Mouse (Mus musculus) embryonic facial prominence, embryonic 10.5 days (tissue): ENCODE measurements around the gene Cfap298. TPM values are rescaled to one million over a fixed set of nuclear protein-coding genes. Genes with fewer than 3 reads are reported as not detected.

ENCODE experiments used
- DNase-seq: peaks from one replicate; pipeline ENCODE4 v3.0.0-alpha.2; 2017; ENCODE audit warnings: low spot score
- H3K27ac ChIP-seq: fragments of 300-500 bp; sonication (generic); replicated peaks from 2 replicates; pipeline ENCODE4 v1.5.1; 2016; ENCODE audit warnings: mild to moderate bottlenecking
- H3K27me3 ChIP-seq: fragments of 300-500 bp; sonication (generic); replicated peaks from 2 replicates; pipeline ENCODE4 v1.6.1; 2016; ENCODE audit warnings: low read depth, mild to moderate bottlenecking; ENCODE audit not compliant: poor library complexity, severe bottlenecking
- H3K36me3 ChIP-seq: fragments of 300-500 bp; sonication (generic); replicated peaks from 2 replicates; pipeline ENCODE4 v1.6.1; 2016; ENCODE audit warnings: mild to moderate bottlenecking, moderate library complexity
- H3K4me1 ChIP-seq: fragments of 300-500 bp; sonication (generic); 2 replicates; pipeline ENCODE4 v1.6.1; 2016
- H3K4me3 ChIP-seq: fragments of 300-500 bp; sonication (generic); 2 replicates; pipeline ENCODE4 v1.5.1; 2016; ENCODE audit warnings: mild to moderate bottlenecking, moderate library complexity
- H3K9me3 ChIP-seq: fragments of 300-500 bp; sonication (generic); 2 replicates; pipeline ENCODE4 v1.6.1; 2016; ENCODE audit warnings: mild to moderate bottlenecking
- WGBS: fragments of 180-500 bp; shearing (Covaris S2); methylation state at CpG from one replicate; pipeline ENCODE4 v1.1.7; 2016; 5-methylcytosine and 5-hydroxymethylcytosine counted together
- polyA plus RNA-seq: library from polyadenylated mRNA; unstranded; fragments of >200 nt; fragmentation: Nextera tagmentation; extraction: Ambion mirVana; gene quantifications from 2 replicates; pipeline ENCODE4 v1.2.1, GENCODE M21; 2016

Gene Cfap298
- polyA plus RNA-seq, 1 experiment from 2014 or later = 50.1 TPM

DNA sequence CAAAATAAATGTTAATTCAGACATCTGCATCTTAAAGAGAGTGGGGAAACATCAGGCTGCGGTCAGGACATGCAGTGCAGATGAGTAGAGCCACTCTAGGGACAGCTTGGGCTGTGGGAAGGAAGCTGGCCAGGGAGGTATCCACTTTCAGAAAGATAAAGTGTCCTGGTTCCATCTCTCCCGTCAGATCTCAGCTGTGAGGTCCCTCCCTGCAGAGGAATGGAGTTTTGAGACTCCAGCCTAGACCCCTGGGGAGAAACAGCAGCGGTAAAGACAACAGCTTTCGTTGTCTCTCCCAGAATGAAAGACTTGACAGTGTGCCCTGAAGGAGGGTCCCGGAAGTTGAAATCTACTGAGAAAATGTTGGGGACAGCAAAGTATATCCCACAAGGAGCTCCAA lies 31.6 kb downstream of the Cfap298 start:
- WGBS = 25% methylated on average over 5 of the region's 5 CpGs
- H3K9me3 ChIP-seq = no peaks in the 10 kb centered on the region

DNA sequence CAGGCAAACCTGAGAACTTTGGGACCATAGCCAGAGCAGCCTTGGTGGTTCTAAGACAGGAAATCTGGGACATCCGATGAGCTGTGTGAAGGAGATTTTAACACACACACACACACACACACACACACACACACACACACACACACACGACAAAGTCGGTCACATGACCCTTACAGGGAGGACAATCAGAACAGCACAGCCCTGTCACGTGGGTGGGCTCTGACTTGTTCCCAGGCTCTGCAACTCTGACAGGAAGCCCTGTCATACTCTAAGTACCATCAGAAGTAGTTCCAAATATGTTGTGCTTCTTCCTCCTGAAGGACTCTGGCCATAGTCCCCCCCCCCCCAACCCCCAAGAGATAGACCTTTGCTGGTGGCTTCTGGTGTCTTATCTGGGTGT lies 33.5 kb downstream of the Cfap298 start:
- DNase-seq = no peak
- 74% methylated on average over 4 of the region's 4 CpGs for WGBS
- no peak overlapping the region for H3K27ac ChIP-seq
- no peaks in the 10 kb centered on the region for H3K36me3 ChIP-seq
- H3K4me1 ChIP-seq = peaks cover 16% of the 10 kb centered on the region; the same call in 1 of the 2 replicates
- H3K27me3 ChIP-seq = no peaks in the 10 kb centered on the region
- no peak overlapping the region for H3K4me3 ChIP-seq
- H3K9me3 ChIP-seq = no peaks in the 10 kb centered on the region

More for the DNA sequence above, 31.6 kb downstream of the Cfap298 start:
- Histone ChIP-seq H3K27ac (no peak overlapping the region), H3K27me3 (no peaks in the 10 kb centered on the region), H3K4me1 (peaks cover 19% of the 10 kb centered on the region; the same call in 1 of the 2 replicates), H3K4me3 (no peak overlapping the region), H3K36me3 (no peaks in the 10 kb centered on the region)
- no peak for DNase-seq

DNA sequence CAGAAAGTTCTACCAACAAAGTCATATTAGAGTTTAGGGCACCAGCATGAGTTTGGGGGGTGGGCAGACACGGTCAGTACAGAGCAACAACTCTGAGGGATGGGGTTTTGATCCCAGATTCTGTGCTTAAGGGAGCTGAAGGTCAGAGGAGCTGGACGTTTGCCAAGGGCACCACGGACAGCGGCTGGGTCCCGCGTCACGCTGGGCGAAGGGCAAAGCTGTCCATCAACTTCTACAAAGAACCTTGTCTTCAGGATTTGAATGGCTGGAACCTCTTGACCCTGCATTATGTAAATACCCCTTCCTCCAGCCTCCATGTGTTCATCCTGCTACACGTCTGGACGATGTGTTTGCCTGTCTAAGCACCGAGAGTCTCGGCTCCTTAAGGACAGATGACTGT lies 35.4 kb downstream of the Cfap298 start:
- no peak overlapping the region for H3K27ac ChIP-seq
- H3K9me3 ChIP-seq = no peaks in the 10 kb centered on the region
- DNase-seq = peak; percentile 38
- no peaks in the 10 kb centered on the region for H3K27me3 ChIP-seq
- 58% methylated on average over 12 of the region's 12 CpGs for WGBS
- H3K4me1 ChIP-seq = peaks cover 16% of the 10 kb centered on the region; the same call in 1 of the 2 replicates
- no peaks in the 10 kb centered on the region for H3K36me3 ChIP-seq
- H3K4me3 ChIP-seq = no peak overlapping the region

DNA sequence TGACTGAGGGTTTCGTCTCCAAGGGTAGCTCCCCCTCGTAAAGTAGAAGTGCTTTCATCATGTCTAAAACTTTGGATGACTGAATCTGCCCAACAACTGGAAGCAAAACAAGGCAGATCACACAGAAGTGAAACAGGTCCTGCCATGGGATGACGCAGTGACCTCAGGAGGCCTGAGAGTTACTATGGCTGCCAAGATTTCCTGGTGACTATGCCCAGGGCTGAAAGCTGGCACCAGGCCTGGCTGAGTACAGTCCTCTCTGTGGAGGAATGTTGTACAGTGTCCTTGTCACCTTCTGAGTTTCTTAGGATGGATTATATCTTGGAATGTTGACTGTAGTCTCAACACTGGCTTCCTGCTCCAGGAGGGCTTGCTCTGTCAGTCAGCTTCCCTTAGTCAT lies 37.3 kb downstream of the Cfap298 start:
- no peak for DNase-seq
- Histone ChIP-seq H3K4me3 (no peak overlapping the region), H3K27ac (no peak overlapping the region), H3K9me3 (no peaks in the 10 kb centered on the region), H3K27me3 (no peaks in the 10 kb centered on the region), H3K4me1 (0 out of 2 replicates have a peak, but pooled peaks cover 8% of the 10 kb centered on the region), H3K36me3 (no peaks in the 10 kb centered on the region)
- WGBS = 90% methylated on average over 3 of the region's 3 CpGs

DNA sequence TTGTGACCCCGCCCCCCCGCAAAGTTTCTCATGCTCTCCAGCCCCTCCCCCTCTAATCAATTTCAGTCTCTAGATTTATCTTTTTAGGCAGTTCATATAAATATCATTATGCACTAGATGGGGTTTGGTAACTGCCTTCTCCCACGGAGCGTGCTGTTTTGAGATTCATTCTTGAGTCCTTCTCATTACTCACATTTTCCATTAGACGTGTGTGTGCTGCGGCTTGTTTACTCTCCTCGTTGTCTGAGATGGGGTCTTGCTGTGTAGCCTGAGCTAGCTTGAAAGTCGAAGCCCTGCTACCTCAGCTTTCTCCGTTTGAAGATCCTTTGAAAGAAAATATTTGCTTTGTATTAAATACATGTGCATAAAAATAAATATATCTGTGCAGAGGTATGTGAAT lies 41.1 kb downstream of the Cfap298 start:
- H3K27me3 ChIP-seq = no peaks in the 10 kb centered on the region
- H3K4me3 ChIP-seq = no peak overlapping the region
- 0 out of 2 replicates have a peak, but pooled peaks cover 6% of the 10 kb centered on the region for H3K4me1 ChIP-seq
- DNase-seq = no peak
- WGBS = 78% methylated on average over 9 of the region's 9 CpGs
- no peak overlapping the region for H3K27ac ChIP-seq
- no peaks in the 10 kb centered on the region for H3K36me3 ChIP-seq
- H3K9me3 ChIP-seq = no peaks in the 10 kb centered on the region

DNA sequence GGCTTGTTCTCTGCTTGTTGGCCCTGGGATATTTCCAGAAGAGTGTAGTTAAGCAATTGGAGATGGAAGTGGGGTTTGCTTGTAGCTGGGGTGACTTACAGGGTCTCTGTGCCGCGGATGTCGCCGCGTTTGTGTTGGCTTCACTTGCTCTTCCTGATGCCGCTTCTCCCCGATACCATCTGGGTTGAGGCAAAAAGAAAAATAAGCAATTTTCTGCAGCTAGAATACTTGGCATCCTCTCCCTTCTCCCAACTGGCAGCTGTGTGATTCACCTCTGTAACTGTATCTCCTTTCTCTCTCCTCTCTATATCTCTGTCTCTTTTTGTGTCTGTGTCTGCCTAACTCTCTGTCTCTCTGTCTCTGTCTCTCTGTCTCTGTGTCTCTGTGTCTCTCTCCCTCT lies 41.9 kb downstream of the Cfap298 start:
- Histone ChIP-seq H3K27me3 (no peaks in the 10 kb centered on the region), H3K9me3 (0 out of 2 replicates have a peak, but pooled peaks cover 2% of the 10 kb centered on the region), H3K27ac (no peak overlapping the region), H3K36me3 (no peaks in the 10 kb centered on the region), H3K4me1 (0 out of 2 replicates have a peak, but pooled peaks cover 6% of the 10 kb centered on the region), H3K4me3 (no peak overlapping the region)
- no peak for DNase-seq
- 70% methylated on average over 7 of the region's 7 CpGs for WGBS

DNA sequence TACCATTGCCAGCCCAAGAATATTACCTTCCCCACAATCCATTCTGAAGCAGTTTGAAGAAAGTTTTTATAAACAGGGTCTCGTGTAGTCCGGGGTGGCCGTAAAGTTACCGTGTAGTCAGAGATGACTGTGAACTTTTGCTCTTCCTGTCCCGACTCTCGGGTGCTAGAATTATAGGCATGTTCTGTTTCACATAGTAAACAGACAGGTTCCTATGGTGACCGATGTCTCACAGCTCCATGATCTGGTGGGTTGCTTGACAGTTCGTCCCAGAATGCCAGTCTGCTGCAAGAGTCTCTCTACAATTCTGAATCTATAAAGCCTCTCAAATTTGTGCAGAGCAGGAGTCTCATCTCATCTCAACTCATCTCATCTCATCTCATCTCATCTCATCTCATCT lies 42.8 kb downstream of the Cfap298 start:
- H3K4me3 ChIP-seq = no peak overlapping the region
- no peaks in the 10 kb centered on the region for H3K27me3 ChIP-seq
- 0 out of 2 replicates have a peak, but pooled peaks cover 5% of the 10 kb centered on the region for H3K9me3 ChIP-seq
- no peak for DNase-seq
- H3K36me3 ChIP-seq = no peaks in the 10 kb centered on the region
- H3K4me1 ChIP-seq = 0 out of 2 replicates have a peak, but pooled peaks cover 6% of the 10 kb centered on the region
- WGBS = 70% methylated on average over 8 of the region's 8 CpGs
- no peak overlapping the region for H3K27ac ChIP-seq

DNA sequence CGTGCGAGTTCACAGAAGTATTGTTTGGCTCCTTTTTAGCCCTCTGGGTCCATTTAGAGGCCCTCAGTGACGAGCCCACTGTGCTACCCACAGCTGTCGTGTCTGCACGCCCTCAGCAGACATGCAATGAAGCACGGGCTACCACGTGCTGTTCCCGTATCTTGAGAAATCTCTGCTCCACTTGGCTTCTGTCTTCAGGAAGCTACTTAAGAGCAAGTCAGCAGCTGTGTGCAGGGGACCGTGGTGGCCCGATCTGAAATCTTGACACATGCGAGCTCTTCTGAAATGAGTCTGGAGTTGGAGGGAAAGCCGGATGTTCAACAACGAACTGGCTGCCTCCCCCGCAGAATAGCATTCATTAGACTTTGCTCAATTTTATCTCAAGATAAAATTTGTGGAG lies 43.3 kb downstream of the Cfap298 start:
- H3K27me3 ChIP-seq = no peaks in the 10 kb centered on the region
- DNase-seq = no peak
- H3K27ac ChIP-seq = no peak overlapping the region
- WGBS = 79% methylated on average over 14 of the region's 14 CpGs
- H3K9me3 ChIP-seq = 0 out of 2 replicates have a peak, but pooled peaks cover 5% of the 10 kb centered on the region
- 0 out of 2 replicates have a peak, but pooled peaks cover 6% of the 10 kb centered on the region for H3K4me1 ChIP-seq
- no peaks in the 10 kb centered on the region for H3K36me3 ChIP-seq
- no peak overlapping the region for H3K4me3 ChIP-seq

DNA sequence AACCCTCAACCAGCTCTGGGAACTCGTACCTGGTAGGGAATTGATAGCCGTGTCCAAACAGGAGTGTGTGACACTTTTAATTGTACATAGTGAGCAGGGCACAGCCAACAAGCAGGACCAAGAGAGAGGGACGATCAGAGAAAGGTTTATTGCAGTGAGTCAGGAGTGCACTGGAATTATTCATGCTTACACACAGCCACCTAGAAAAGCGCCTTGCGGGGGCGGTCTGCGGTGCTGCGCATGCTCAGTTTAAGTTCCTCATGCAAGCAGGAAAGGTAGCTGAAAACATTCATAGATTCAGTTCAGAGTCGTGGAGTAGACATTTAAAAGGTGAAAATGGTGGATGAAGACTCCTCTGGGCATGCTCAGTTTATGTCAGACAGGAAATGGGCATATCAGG lies 44.2 kb downstream of the Cfap298 start:
- Histone ChIP-seq H3K27me3 (no peaks in the 10 kb centered on the region), H3K4me3 (no peak overlapping the region), H3K4me1 (peaks cover 13% of the 10 kb centered on the region; the same call in 1 of the 2 replicates), H3K27ac (no peak overlapping the region), H3K9me3 (0 out of 2 replicates have a peak, but pooled peaks cover 5% of the 10 kb centered on the region), H3K36me3 (no peaks in the 10 kb centered on the region)
- DNase-seq = no peak
- WGBS = 89% methylated on average over 9 of the region's 9 CpGs

DNA sequence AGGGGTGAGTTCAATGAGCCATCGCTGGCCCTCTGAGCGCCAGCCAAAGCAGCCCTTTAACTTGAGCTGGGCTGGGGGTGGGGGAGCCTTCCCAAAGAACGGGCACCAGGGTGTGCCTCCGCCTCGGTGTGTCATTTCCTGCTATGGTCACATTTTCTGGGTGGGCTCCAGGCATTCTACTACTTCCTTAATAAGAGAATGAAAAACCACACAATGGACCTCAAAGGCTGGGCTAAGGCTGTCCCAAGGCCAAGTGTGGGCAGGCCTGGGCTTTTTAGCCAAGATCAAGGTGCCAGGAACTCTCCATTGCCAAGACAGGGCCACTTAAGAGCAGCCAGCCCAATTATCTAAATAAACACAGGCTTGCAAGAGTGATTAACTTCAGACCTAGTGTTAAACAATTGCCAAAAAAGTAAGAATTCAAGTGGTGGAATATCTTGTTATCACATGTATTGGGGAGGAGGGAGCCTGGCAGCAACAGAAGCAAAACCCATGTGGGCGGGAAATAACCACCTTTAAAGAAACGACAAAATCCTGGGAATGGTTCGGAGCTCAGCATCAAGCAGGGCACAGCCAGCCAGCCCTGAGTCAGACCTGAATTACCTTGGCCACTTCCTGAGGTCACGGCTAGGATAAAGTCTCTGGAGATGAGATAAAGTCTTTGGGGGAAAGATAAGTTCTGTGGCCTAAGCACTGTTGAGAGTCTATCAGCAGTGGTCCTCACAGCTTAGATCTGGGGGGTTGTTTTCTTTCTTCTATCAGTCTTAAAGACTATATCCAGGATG lies 48.9 kb downstream of the Cfap298 start:
- Histone ChIP-seq H3K36me3 (no peaks in the 10 kb centered on the region), H3K4me1 (peaks cover 14% of the 10 kb centered on the region), H3K9me3 (0 out of 2 replicates have a peak, but pooled peaks cover 5% of the 10 kb centered on the region), H3K27ac (no peak overlapping the region), H3K27me3 (no peaks in the 10 kb centered on the region), H3K4me3 (no peak overlapping the region)
- DNase-seq = no peak
- WGBS = 76% methylated on average over 9 of the region's 9 CpGs

DNA sequence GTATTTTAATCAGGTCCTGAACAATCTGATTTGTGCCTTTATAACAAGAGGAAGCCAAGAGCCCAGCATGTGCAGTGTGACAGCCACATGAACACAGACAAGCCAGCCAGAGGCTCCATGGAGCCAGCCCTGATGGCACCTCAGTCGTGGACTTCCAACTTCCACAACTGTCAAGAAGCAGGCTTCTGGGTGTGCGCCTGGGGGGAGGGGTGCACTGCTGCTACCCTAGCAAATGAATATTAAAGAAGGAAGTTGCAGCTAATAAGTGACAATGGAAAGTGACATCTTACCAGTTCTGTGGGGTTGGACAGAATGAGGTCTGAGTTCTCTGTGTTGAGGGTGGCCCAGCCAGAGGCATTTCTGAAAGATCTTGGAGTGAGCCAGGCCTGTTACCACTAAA lies 49.6 kb downstream of the Cfap298 start:
- Histone ChIP-seq H3K4me1 (peaks cover 14% of the 10 kb centered on the region), H3K4me3 (no peak overlapping the region), H3K9me3 (0 out of 2 replicates have a peak, but pooled peaks cover 5% of the 10 kb centered on the region), H3K36me3 (no peaks in the 10 kb centered on the region), H3K27me3 (no peaks in the 10 kb centered on the region), H3K27ac (no peak overlapping the region)
- 80% methylated on average over 2 of the region's 2 CpGs for WGBS
- DNase-seq = no peak

DNA sequence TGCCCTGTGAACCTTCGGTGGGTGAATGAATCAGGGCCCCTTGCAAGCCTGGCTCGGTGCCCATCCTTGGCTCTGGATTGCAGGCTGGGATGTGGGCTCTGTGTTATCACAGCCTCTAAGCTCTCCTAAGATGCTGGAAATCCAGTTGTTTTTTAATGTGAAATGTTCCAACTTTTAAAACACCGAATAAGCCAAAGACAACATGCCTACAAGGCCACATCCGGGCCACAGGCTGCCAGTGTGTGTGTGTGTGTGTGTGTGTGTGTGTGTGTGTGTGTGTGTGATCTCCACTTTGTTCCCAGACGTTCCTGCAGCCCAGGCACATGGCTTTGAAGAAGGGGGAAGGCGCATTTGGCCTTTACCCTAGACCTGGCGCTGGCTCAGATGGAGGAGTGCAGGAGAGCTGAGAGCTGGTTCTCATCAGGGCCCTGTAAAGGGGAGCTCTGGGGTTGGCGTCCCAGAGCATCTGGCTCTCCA lies 52.4 kb downstream of the Cfap298 start:
- H3K4me1 ChIP-seq = peaks cover 14% of the 10 kb centered on the region
- 71% methylated on average over 8 of the region's 8 CpGs for WGBS
- H3K27ac ChIP-seq = no peak overlapping the region
- no peaks in the 10 kb centered on the region for H3K27me3 ChIP-seq
- no peaks in the 10 kb centered on the region for H3K9me3 ChIP-seq
- H3K4me3 ChIP-seq = no peak overlapping the region
- no peaks in the 10 kb centered on the region for H3K36me3 ChIP-seq
- peak; percentile 34 for DNase-seq
